9 mouse cellular contexts compared by ENCODE assay signal in genomic region chr4:155832321-155832720, GRCm38 (mm10). TPM values are rescaled to one million over a fixed set of nuclear protein-coding genes. Genes with fewer than 3 reads are reported as not detected.
DNase-seq lines count a peak whose midpoint lies in the region; ATAC-seq and TF ChIP-seq lines count a peak whose summit lies in the region.
"Had no signal": no experiment of that assay in that cellular context is flagged by ENCODE, and none has a peak within 500 bp of the region (broad histone marks: within the 10 kb centered on the region; RNA-seq: fewer than 3 reads in every experiment).

No protein-coding gene starts in this region.

- H3K9ac ChIP-seq in heart, embryonic 12.5 days = peak overlapping the region; percentile 95
- peak overlapping the region; percentile 89 for H3K9ac ChIP-seq in ES-E14 (ENCODE audit: insufficient read depth, low read depth, low read length, poor library complexity, severe bottlenecking)
- peak overlapping the region; percentile 69 for H3K9ac ChIP-seq in forebrain, postnatal 0 days

- peak overlapping the region; percentile 91 for H3K4me2 ChIP-seq in heart, embryonic 12.5 days
- peak overlapping the region; percentile 81 for H3K4me2 ChIP-seq in forebrain, postnatal 0 days (ENCODE audit: low read depth)

- no peaks in the 10 kb centered on the region for H3K9me3 ChIP-seq in heart, embryonic 12.5 days (replicated peaks)
- no peaks in the 10 kb centered on the region for H3K9me3 ChIP-seq in ES-E14 (ENCODE audit: control insufficient read depth, insufficient read depth, low read depth, low read length)
- H3K9me3 ChIP-seq in forebrain, postnatal 0 days (ENCODE audit: low read length) = no peaks in the 10 kb centered on the region

- no peaks in the 10 kb centered on the region for H3K27me3 ChIP-seq in heart, embryonic 12.5 days (replicated peaks)
- no peaks in the 10 kb centered on the region for H3K27me3 ChIP-seq in forebrain, postnatal 0 days (ENCODE audit: insufficient read depth, low read length)
- H3K27me3 ChIP-seq: Patski had no signal

- H3K4me1 ChIP-seq in heart, embryonic 12.5 days (replicated peaks) = peaks cover 28% of the 10 kb centered on the region
- peaks cover 0 to 6% of the 10 kb centered on the region in 2 experiments; a peak in 1 of 4 replicates for H3K4me1 ChIP-seq in ES-E14 (ENCODE audit: control insufficient read depth in 2 of 2, insufficient read depth in 2 of 2, low read length in 2 of 2, poor library complexity in 1 of 2)
- H3K4me1 ChIP-seq in forebrain, postnatal 0 days (ENCODE audit: insufficient read depth) = 0 out of 2 replicates have a peak, but pooled peaks cover 8% of the 10 kb centered on the region

- peak overlapping the region; percentile 90; the same call in 1 of the 2 replicates for H3K27ac ChIP-seq in heart, embryonic 12.5 days (ENCODE audit: poor library complexity, severe bottlenecking)
- H3K27ac ChIP-seq in ES-E14 (ENCODE audit: insufficient read depth, low read depth, low read length, poor library complexity, severe bottlenecking) (no peak overlapping the region), macrophage (peak overlapping the region; percentile 81)
- H3K27ac ChIP-seq in forebrain, postnatal 0 days (ENCODE audit: low read depth, low read length) = no peak overlapping the region

- WGBS in heart, embryonic 12.5 days = 53% methylated on average over 10 of the region's 10 CpGs
- WGBS in forebrain, postnatal 0 days = 55% methylated on average over 10 of the region's 10 CpGs
- 58% methylated on average over 10 of the region's 10 CpGs for WGBS in macrophage (ENCODE audit: missing documents)

- H3K36me3 ChIP-seq in heart, embryonic 12.5 days = peaks cover 22% of the 10 kb centered on the region
- H3K36me3 ChIP-seq in ES-E14 (ENCODE audit: control insufficient read depth, insufficient read depth, low read length, poor library complexity, severe bottlenecking) (peaks cover 2% of the 10 kb centered on the region; the same call in 1 of the 2 replicates), macrophage (ENCODE audit: inconsistent target) (0 out of 2 replicates have a peak, but pooled peaks cover 5% of the 10 kb centered on the region)
- peaks cover 7% of the 10 kb centered on the region; the same call in 1 of the 2 replicates for H3K36me3 ChIP-seq in forebrain, postnatal 0 days (ENCODE audit: insufficient read depth)

- in situ Hi-C loops in ES-E14 (cut with MboI; ENCODE audit: low sequenced_read_pairs in 2 of 2, unreplicated experiment in 2 of 2) = no loop called here

- TF ChIP-seq CTCF in forebrain, postnatal 0 days (IDR thresholded peaks at IDR 0.05; ENCODE audit: low read depth) = no peak

- intact Hi-C loops in heart, postnatal 14 days (cut with DNase I) = loop anchor here (1.0 kb wide), 1 partner anchor 15 kb away; the partner anchor contains the start of gene Dvl1

- no peak for DNase-seq in heart, postnatal 14 days
- DNase-seq in ES-E14 (ENCODE audit: low read depth, low spot score) = no peak
- no peak for DNase-seq in forebrain, postnatal 0 days
- no peak for DNase-seq in left cerebral cortex, adult 9 months (ENCODE audit: low spot score in 2 of 2)
- no peak for DNase-seq in embryo, embryonic 11 days

- ATAC-seq in heart, embryonic 12.5 days (ENCODE audit: insufficient number of reproducible peaks, low FRiP score) = no peak
- ATAC-seq in forebrain, postnatal 0 days = no peak
- no peak for ATAC-seq in megakaryocyte-erythroid progenitor cell, adult 5-6 weeks (replicated peaks; ENCODE audit: low FRiP score, low TSS enrichment, poor library complexity, severe bottlenecking)
- ATAC-seq: Patski had no signal

- H3K4me3 ChIP-seq in heart, embryonic 12.5 days = peak overlapping the region; percentile 86
- H3K4me3 ChIP-seq in ES-E14 (ENCODE audit: insufficient read depth in 1 of 2, low read depth in 1 of 2, low read length in 2 of 2, poor library complexity in 1 of 2, severe bottlenecking in 1 of 2) = peak overlapping the region; percentile 87 to 91
- peak overlapping the region; percentile 71 for H3K4me3 ChIP-seq in forebrain, postnatal 0 days (ENCODE audit: low read depth, low read length)
- peak overlapping the region; percentile 81 for H3K4me3 ChIP-seq in macrophage (ENCODE audit: inconsistent target)

- H3K79me2 ChIP-seq in macrophage (ENCODE audit: inconsistent target) = peaks cover 19% of the 10 kb centered on the region

TF ChIP-seq in ES-E14, 5 proteins besides CTCF, POLR2A, EP300 and RAD21 (continues in another document):
- TF ChIP-seq HCFC1 (IDR thresholded peaks at IDR 0.05; ENCODE audit: borderline replicate concordance, insufficient read depth, low read length) (no peak), CHD2 (IDR thresholded peaks at IDR 0.05; ENCODE audit: low read depth, low read length) (no peak)

RNA-seq across cellular contexts. Expression of gene Aurkaip1, which starts 1.2 kb away (rescaled TPM):
- 128 and 132 TPM in 2 replicates for polyA plus RNA-seq in heart, embryonic 12.5 days (2016; fragmentation: Nextera tagmentation; extraction: Ambion mirVana)
- total RNA-seq in heart, postnatal 14 days (2021) = 10 to 100 TPM; 96.4 to 97.5 TPM
- 156 and 162 TPM in 2 replicates for total RNA-seq in ES-E14 (2012; rRNA removed)
- 90.9 and 93.0 TPM in 2 replicates for total RNA-seq in forebrain, postnatal 0 days (2014; rRNA removed)
- 148 and 183 TPM in 2 replicates for polyA plus RNA-seq in forebrain, postnatal 0 days (2015; fragmentation: Nextera tagmentation; extraction: Ambion mirVana)
- 10 to 100 TPM in 19 of 26 experiments, 1 to 10 TPM in 7; 2.1 to 29.2 (median 13.1) TPM for total RNA-seq in macrophage (2018; cell fraction: chromatin; rRNA removed)
- total RNA-seq in macrophage (2018; cell fraction: cytosol; rRNA removed) = 10 to 100 TPM; 59.0 to 90.2 (median 74.0) TPM
- total RNA-seq in macrophage (2018; cell fraction: nucleus; rRNA removed) = 10 to 100 TPM in 25 of 26 experiments, 1 to 10 TPM in 1; 9.5 to 37.7 (median 21.3) TPM
- polyA plus RNA-seq in macrophage (2018) = 66.8 to 92.5 TPM (median 68.1 TPM) in 3 replicates
- total RNA-seq in megakaryocyte-erythroid progenitor cell, adult 5-6 weeks (2014; fragmentation: Nextera tagmentation) = 108 and 182 TPM in 2 replicates
- total RNA-seq in megakaryocyte-erythroid progenitor cell, adult 5-6 weeks (2017) = 127 and 137 TPM in 2 replicates

RNA-seq across cellular contexts. Expression of gene Mxra8, which starts 7.2 kb away (rescaled TPM):
- polyA plus RNA-seq in heart, embryonic 12.5 days (2016; fragmentation: Nextera tagmentation; extraction: Ambion mirVana) = 50.2 and 62.4 TPM in 2 replicates
- 10 to 100 TPM; 46.9 to 58.4 TPM for total RNA-seq in heart, postnatal 14 days (2021)
- 14.2 and 14.4 TPM in 2 replicates for total RNA-seq in ES-E14 (2012; rRNA removed)
- 19.5 and 35.9 TPM in 2 replicates for total RNA-seq in forebrain, postnatal 0 days (2014; rRNA removed)
- polyA plus RNA-seq in forebrain, postnatal 0 days (2015; fragmentation: Nextera tagmentation; extraction: Ambion mirVana) = 25.0 and 30.5 TPM in 2 replicates
- 10 to 100 TPM in 3 of 26 experiments, 1 to 10 TPM in 12, under 1 TPM in 1, not detected in 10; 0.86 to 24.8 (median 2.9) TPM for total RNA-seq in macrophage (2018; cell fraction: chromatin; rRNA removed)
- under 1 TPM in 20 of 26 experiments, not detected in 6; 0.04 to 0.84 (median 0.25) TPM for total RNA-seq in macrophage (2018; cell fraction: cytosol; rRNA removed)
- total RNA-seq in macrophage (2018; cell fraction: nucleus; rRNA removed) = 1 to 10 TPM in 11 of 26 experiments, under 1 TPM in 4, not detected in 11; 0.23 to 4.1 (median 1.5) TPM
- polyA plus RNA-seq in macrophage (2018) = 0.19 to 1.1 TPM (median 0.32 TPM) in 3 replicates
- total RNA-seq in megakaryocyte-erythroid progenitor cell, adult 5-6 weeks (2014; fragmentation: Nextera tagmentation) = not detected in 2 replicates
- total RNA-seq in megakaryocyte-erythroid progenitor cell, adult 5-6 weeks (2017) = not detected in 2 replicates

RNA-seq across cellular contexts. Expression of gene Dvl1, which starts 14.9 kb away (rescaled TPM):
- 9.4 and 10.1 TPM in 2 replicates for polyA plus RNA-seq in heart, embryonic 12.5 days (2016; fragmentation: Nextera tagmentation; extraction: Ambion mirVana)
- total RNA-seq in heart, postnatal 14 days (2021) = 10 to 100 TPM; 41.1 to 46.6 TPM
- total RNA-seq in ES-E14 (2012; rRNA removed) = 49.8 and 88.0 TPM in 2 replicates
- 118 and 120 TPM in 2 replicates for total RNA-seq in forebrain, postnatal 0 days (2014; rRNA removed)
- 15.1 and 16.3 TPM in 2 replicates for polyA plus RNA-seq in forebrain, postnatal 0 days (2015; fragmentation: Nextera tagmentation; extraction: Ambion mirVana)
- total RNA-seq in macrophage (2018; cell fraction: chromatin; rRNA removed) = 100 to 1,000 TPM in 3 of 26 experiments, 10 to 100 TPM in 23; 41.8 to 114 (median 62.1) TPM
- 10 to 100 TPM in 1 of 26 experiments, 1 to 10 TPM in 25; 5.1 to 10.0 (median 7.4) TPM for total RNA-seq in macrophage (2018; cell fraction: cytosol; rRNA removed)
- total RNA-seq in macrophage (2018; cell fraction: nucleus; rRNA removed) = 10 to 100 TPM; 15.3 to 77.7 (median 37.6) TPM
- polyA plus RNA-seq in macrophage (2018) = 6.2 to 13.8 TPM (median 12.2 TPM) in 3 replicates
- 24.2 and 49.5 TPM in 2 replicates for total RNA-seq in megakaryocyte-erythroid progenitor cell, adult 5-6 weeks (2014; fragmentation: Nextera tagmentation)
- 11.1 and 16.2 TPM in 2 replicates for total RNA-seq in megakaryocyte-erythroid progenitor cell, adult 5-6 weeks (2017)

RNA-seq across cellular contexts. Expression of gene Ccnl2, which starts 20.0 kb away (rescaled TPM):
- polyA plus RNA-seq in heart, embryonic 12.5 days (2016; fragmentation: Nextera tagmentation; extraction: Ambion mirVana) = 137 TPM in 2 replicates
- total RNA-seq in heart, postnatal 14 days (2021) = 10 to 100 TPM; 49.1 to 55.8 TPM
- 103 and 171 TPM in 2 replicates for total RNA-seq in ES-E14 (2012; rRNA removed)
- total RNA-seq in forebrain, postnatal 0 days (2014; rRNA removed) = 112 and 113 TPM in 2 replicates
- 48.3 and 68.3 TPM in 2 replicates for polyA plus RNA-seq in forebrain, postnatal 0 days (2015; fragmentation: Nextera tagmentation; extraction: Ambion mirVana)
- 100 to 1,000 TPM; 298 to 556 (median 428) TPM for total RNA-seq in macrophage (2018; cell fraction: chromatin; rRNA removed)
- total RNA-seq in macrophage (2018; cell fraction: cytosol; rRNA removed) = 10 to 100 TPM; 16.3 to 37.2 (median 23.8) TPM
- 100 to 1,000 TPM; 165 to 620 (median 260) TPM for total RNA-seq in macrophage (2018; cell fraction: nucleus; rRNA removed)
- 21.9 to 54.1 TPM (median 31.3 TPM) in 3 replicates for polyA plus RNA-seq in macrophage (2018)
- 108 and 141 TPM in 2 replicates for total RNA-seq in megakaryocyte-erythroid progenitor cell, adult 5-6 weeks (2014; fragmentation: Nextera tagmentation)
- total RNA-seq in megakaryocyte-erythroid progenitor cell, adult 5-6 weeks (2017) = 86.9 and 94.2 TPM in 2 replicates

RNA-seq across cellular contexts. Expression of gene Mrpl20, which starts 29.6 kb away (rescaled TPM):
- 137 and 151 TPM in 2 replicates for polyA plus RNA-seq in heart, embryonic 12.5 days (2016; fragmentation: Nextera tagmentation; extraction: Ambion mirVana)
- 10 to 100 TPM; 72.4 to 72.5 TPM for total RNA-seq in heart, postnatal 14 days (2021)
- 114 and 157 TPM in 2 replicates for total RNA-seq in ES-E14 (2012; rRNA removed)
- 134 and 220 TPM in 2 replicates for total RNA-seq in forebrain, postnatal 0 days (2014; rRNA removed)
- polyA plus RNA-seq in forebrain, postnatal 0 days (2015; fragmentation: Nextera tagmentation; extraction: Ambion mirVana) = 304 and 396 TPM in 2 replicates
- 10 to 100 TPM in 18 of 26 experiments, 1 to 10 TPM in 8; 5.8 to 33.0 (median 14.3) TPM for total RNA-seq in macrophage (2018; cell fraction: chromatin; rRNA removed)
- total RNA-seq in macrophage (2018; cell fraction: cytosol; rRNA removed) = 10 to 100 TPM; 53.8 to 83.6 (median 68.2) TPM
- total RNA-seq in macrophage (2018; cell fraction: nucleus; rRNA removed) = 10 to 100 TPM in 25 of 26 experiments, 1 to 10 TPM in 1; 9.4 to 33.6 (median 23.0) TPM
- polyA plus RNA-seq in macrophage (2018) = 60.1 to 101 TPM (median 65.9 TPM) in 3 replicates
- 189 and 239 TPM in 2 replicates for total RNA-seq in megakaryocyte-erythroid progenitor cell, adult 5-6 weeks (2014; fragmentation: Nextera tagmentation)
- total RNA-seq in megakaryocyte-erythroid progenitor cell, adult 5-6 weeks (2017) = 78.5 and 90.1 TPM in 2 replicates

Comparison
In these comparisons a context has a peak if more than half of its experiments do, and no peak if none do; other contexts are left out.
1. H3K27ac ChIP-seq: peak in heart, embryonic 12.5 days (single experiment) and macrophage (single experiment); none in ES-E14 (single experiment) and forebrain, postnatal 0 days (single experiment).
2. RNA of gene Mxra8, which starts 7.2 kb away (total RNA-seq): 46.9 to 58.4 TPM in heart, postnatal 14 days, 19.5 to 35.9 TPM in forebrain, postnatal 0 days and 14.2 to 14.4 TPM in ES-E14; not detected in megakaryocyte-erythroid progenitor cell, adult 5-6 weeks; every median in the first group is over 10 times any median in the second.
3. Peak in every context shown above with its lines, with median percentiles within 50 percentile points of each other: H3K4me3 ChIP-seq and H3K9ac ChIP-seq.